Mouse (Mus musculus) ES-Bruce4 (cell line): ENCODE measurements around the gene Csnk2a2.

Source experiments
- CTCF ChIP-seq: IDR thresholded peaks from one replicate; pipeline ENCODE4 v1.8.1; 2011; ENCODE audit warnings: low read depth, low read length
- EP300 ChIP-seq: IDR thresholded peaks from 2 replicates; pipeline ENCODE4 v1.6.1; 2011; ENCODE audit warnings: low read depth, low read length; ENCODE audit not compliant: insufficient read depth
- POLR2A ChIP-seq: IDR thresholded peaks from one replicate; pipeline ENCODE4 v1.8.1; 2011; ENCODE audit warnings: low read length; ENCODE audit not compliant: insufficient read depth

DNA sequence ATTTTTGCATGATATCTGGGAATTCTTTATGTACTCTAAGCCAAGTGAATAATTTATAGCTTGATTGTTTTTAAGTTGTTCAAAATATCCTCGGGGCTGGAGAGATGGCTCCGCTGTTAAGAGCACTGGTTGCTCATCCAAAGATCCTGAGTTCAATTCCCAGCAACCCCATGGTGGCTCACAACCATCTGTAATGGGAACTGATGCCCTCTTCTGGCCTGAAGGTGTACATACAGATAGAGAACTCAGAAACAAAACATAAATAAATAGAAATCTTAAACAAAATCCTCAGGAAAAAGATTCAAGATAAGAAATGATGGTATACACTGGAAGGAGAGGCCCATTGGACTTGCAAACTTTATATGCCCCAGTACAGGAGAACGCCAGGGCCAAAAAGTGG is 53.9 kb downstream of the Csnk2a2 start:
- no peak for TF ChIP-seq POLR2A
- TF ChIP-seq CTCF = peak; percentile 20
- TF ChIP-seq EP300 = no peak
